Mouse (Mus musculus): ENCODE measurements around the gene Cwc27.

DNA sequence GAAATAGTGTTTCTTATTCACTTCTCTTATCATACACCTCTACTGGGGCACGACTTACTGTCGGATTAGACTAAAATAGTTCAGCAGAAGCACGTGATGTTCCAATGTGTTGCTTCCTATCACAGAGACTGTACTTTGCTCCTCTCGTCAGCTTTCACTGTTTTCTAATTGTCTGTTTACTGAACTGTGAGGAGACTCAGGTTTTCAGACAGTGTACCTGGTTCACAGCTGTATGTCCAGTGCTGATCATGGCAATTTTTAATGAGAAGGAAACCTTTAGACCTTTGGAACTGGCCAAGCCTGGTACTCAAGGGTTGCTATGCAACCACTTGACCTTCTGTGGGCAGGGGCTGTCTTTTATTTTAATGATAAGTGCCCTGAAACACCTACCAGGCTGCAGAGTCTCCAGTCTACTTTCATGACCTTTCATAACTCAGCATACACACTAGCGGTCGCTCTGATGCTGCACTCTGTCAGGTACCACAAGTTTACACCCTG lies 180.9 kb downstream of the Cwc27 start:
- TF ChIP-seq CTCF (IDR thresholded peaks at IDR 0.05; ENCODE audit: borderline replicate concordance, extremely low read depth, insufficient read depth, insufficient read length): no peak
- no peak for TF ChIP-seq POLR2A (IDR thresholded peaks at IDR 0.05; ENCODE audit: borderline replicate concordance, extremely low read depth, insufficient read depth, insufficient read length, poor library complexity, severe bottlenecking)

Data from brain, embryonic 14.5 days (tissue).